Mouse (Mus musculus): Measurements from ENCODE around the gene Tmem53. TPM values are rescaled to one million over a fixed set of nuclear protein-coding genes. Genes with fewer than 3 reads are reported as not detected.

The Tmem53 gene
- total RNA-seq, 2 experiments from 2014 or later: 24.8 to 35.7 TPM

DNA sequence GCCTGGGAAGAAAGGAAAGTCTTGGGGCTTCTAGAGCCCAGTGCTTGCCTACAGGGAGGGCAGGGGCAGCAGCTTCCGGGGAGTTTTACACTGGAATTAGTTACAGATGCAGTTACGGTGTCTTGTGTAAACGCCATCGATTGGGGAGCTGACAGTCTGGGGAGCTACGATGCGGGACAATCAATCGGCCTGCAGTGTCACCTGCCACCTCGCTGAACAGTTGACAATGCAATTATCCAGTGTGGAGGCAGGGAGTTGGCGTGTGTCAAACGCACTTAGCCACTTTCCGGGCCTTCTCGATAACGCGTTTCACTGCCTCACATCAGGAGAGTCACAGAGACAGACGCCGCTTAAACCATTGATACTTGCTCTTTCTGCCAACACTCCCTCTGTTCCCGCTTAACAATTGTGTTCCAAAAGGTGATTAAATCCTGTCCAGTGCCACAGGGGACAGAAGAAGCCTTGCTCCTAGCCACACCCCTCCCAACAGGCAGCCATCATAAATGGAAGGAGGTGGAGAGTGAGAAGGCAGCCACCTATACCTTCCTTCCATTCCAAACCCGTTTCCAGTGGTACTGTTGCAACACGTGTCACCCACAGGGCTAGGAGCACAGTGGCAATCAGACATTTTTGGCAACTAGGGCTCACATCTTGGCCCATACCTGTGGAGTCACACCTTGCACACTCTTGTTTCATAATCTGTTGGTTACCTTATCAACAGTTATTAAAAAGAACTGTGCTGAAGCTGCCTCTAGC lies 29.5 kb downstream of the Tmem53 start:
- DNase-seq: no peak

DNA sequence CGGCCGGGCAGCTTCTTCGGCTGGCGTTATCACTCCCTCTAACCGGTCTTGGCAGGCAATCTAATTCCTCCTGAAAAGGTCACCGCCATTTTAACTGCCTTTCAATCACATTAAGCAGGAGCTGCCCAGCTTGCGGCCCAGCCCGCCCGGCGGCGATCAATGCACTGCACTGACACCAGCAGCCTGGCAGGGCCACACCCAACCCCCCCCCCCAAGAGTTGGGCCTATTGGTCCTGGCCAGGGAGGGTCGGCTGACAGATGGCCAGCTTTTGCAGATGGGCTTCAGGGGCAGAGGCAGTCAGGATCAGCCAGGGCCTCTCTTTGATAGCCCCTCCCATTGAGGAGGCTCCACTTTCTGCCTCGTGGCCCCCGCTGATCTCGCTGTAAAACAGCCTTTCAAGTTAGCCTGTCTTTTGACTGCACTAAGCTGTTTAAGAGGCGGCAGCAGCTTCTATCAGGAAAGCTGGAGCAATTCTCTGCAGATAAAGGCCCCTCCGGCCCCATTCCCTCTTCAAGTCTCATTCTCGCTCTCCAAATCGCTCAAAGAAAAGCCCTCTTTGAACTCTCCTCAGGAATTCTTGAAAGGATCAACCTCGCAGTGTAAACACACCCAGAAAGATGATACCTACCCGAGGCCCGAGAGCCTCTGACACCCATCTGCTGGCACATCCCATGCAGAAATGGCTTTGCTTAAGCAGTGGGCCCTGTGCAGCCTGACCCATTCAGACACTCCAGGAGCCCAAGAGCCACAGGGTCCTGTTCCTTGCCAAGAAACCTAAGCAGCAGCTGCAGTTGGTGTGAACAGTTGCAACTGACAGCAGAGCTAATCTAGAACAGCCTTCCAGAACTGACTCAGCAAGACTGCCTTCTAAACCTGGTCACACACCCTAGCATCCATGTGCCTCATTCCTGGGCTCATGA lies 31.8 kb downstream of the Tmem53 start:
- DNase-seq: no peak

DNA sequence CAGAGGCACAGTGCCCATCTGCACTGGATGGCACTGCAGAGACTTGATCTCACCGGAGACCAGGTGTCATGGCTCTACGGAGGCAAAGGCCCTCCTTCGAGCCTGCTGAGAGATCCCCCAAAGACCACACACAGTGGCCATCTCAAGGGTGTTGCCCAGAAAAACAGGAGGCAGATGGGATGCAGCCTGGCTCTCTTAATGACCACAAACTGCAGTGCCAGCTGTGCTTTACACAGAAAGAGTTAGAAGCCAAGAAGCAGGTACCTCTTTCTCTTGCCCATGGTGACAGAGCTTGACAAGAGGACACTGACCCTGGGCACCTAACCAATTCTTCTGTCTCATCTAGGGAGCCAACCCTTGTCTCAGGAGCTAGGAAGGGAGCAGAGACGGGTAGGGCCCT lies 32.6 kb downstream of the Tmem53 start:
- no peak for DNase-seq

DNA sequence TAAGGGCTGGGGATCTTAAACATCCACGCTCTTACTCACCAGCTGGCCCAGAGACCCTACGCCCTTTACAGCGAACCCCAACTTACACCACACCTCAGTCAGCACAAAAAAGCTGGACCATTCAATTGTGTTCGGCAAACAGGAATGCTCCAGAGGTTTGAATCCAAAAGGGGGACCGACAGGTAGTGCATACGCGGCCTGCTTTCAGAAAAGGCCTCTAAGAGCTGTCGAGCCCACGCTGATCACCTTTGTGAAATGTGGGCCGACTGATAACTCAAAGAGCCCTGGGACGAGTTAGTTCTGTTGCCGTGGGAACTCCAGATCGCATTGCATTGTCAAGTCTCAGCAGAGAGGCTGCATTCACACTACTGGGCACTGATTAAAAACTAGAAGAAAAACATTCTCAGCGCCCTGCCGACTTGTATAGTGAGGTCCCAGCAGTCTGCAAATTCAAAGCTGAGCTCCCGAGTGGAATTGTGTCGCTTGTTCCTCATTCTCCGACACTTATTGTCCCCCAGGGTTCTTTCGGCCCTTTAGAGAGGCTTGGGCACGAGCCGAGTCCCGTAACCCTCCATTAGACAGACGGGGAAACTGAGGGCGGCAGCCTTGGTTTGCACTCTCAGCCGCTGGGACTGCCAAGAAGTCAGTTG lies 36.7 kb downstream of the Tmem53 start:
- no peak for DNase-seq

DNA sequence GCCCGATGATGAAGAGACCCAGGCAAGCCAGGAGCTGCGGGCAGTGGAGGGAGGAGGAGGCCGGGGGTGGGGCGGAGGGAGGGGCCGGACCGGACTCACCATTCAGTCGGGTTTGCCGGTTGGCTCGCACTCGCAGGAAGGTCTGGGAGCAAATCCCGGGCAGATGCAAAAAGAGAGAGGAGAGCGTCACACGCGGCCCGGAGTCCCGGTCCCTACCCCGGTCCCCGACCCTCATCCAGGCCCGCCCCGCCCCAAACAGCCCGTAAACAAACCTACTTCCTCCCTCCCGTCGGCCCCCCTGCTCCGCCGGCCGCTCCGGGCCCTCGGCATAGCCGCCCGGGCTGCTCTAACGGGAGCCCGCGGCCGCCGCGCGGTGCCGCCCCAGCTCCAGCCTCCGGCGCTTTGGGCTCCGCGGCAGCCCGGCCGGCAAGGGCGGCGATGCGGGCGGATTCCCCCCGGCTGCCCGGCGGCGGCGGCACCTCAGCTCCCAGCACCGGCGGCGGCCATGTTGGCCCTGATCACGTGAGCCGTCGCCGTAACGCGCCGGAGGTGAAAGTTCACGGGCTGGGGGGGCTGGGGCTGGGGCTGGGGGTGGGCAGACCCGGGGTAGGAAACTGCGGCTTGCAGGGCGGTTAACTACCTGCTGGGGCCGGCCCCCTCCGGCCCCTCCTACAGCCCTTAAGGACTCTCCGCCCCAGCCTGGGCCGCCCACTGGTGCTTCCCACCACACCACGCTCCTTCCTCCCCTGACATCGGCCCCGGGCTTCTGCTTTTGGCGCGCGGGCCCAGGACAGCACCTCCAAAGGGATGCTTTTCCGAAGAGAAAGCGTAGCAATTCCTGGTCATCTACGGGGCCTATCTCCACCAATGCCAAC lies 37.4 kb downstream of the Tmem53 start:
- DNase-seq: peak; percentile 86 to 87

DNA sequence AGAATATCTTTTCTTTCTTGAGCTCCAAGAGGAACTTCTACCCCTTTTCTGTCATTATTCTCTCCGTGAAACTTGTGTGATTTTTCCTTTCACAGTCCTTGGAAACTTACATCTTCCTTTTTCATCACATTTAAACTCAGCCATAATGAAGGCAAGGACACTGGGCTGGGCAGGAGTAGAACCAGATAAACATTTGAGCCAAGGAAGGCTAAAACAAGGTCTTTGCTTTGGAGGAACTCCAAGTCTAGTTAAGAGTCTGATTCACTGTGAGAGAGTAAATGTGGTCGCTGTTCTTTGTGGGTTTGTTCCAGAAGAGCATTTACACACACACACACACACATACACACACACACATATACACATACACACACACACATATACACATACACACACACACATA lies 39.9 kb downstream of the Tmem53 start:
- DNase-seq: no peak

DNA sequence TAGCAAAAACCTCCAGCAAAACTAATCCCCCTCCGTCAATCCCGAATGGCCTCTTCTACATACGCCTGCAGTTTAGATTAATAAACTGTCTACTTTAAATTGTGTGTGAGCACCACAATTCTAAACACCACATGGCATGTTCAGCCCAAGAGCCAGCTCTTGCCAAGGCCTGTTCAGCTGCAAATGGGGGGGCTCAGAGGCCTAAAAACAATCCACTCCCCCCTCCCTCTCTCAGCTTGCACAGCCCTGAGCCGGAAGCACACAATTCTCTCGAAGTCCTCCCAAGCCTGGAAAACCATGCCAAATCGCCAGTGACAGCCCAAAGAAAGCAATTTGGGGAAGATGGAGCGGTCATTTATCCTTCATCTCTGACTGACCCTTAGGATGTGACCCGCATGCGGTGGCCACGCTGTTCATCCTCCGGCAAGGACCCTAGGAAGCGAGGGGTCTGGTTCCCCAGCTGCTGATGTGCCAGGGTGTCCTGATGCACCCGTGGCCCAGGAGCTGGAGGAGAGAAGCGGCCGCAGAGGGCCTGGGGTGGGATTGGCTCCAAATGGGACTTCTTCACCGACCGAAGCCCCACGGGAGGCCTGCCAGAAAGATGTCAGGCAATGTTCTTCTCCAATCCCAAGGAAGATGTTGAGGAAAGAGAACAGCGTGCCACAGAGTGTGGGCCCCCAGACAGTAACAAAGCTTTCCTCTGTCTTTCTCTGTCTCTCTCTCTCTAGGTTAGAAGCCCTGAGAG lies 45.3 kb downstream of the Tmem53 start:
- DNase-seq: no peak

DNA sequence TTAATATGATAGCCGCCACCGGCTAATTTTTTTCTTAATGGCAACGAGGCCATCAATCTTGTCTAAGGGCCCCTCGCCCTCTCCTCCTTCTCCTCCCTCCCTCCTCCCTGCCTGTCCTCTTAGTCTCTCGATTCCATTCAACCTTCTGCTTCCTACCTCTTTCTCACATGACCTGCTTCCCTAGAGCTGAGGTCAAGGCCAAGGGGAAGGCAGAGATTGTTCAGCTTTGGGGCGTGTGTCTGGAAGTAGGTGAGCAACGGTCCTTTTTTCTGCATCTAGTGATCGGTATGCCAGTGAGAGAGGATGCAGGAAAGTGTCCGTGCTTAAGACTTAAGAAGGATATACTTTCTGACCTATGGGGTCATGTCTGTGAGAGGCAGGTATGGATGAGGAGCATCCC lies 46.1 kb downstream of the Tmem53 start:
- DNase-seq: no peak

DNA sequence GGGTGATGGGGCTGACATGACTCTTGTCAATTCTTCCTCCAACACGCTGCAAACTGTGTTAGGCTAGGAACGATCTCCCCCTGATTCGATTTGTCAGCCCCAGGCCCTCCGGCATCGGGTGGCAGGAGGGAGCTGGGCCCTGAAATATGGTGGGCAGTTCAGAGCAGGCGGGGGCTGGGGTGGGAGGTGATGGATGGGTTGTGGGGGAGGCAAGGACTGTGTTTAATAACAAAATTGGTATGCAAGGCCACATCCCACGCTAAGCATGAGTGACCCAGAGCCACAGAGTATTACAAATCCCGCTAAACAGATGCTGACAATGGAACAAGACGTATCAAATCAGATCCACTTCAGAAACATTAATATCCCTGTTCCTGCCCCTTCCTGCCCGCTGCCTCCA lies 48.2 kb downstream of the Tmem53 start:
- DNase-seq: no peak

DNA sequence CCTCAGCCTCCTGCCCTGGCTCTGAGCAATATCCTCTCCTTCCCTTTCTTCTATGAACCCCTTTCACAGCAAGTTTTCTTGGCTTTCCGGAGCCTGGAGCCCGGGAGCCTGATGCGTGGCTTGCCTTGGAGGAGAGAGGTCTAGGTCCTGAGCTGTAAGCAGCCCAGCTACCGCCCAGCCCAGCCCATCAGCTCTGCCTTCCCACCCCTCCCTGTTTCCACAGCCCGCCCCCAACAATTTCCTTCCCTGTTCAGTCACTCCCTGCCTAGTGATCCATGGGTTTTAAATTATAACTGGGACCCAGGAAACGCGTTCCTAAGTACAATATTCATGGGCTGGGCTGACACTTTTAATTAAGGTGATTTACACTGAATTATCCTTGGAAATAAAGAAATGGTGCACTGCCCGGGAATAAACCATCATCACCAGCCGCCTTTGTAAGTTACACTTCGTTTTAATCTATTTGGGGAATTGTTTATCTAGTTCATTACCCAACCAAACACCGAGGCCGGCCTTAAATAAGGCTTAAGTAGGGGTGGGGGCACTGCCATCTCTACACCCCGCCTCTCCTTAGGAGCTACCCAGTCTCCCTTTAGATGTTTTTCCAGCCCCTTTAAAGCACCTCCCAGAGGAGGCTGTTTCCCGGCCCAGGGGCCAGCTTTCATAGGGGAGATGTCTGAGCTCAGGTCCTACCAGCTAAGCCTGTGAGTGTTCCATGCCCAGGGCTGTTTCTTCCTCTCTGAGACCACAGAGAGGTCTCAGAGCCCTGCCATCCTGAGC lies 50.5 kb downstream of the Tmem53 start:
- no peak for DNase-seq

DNA sequence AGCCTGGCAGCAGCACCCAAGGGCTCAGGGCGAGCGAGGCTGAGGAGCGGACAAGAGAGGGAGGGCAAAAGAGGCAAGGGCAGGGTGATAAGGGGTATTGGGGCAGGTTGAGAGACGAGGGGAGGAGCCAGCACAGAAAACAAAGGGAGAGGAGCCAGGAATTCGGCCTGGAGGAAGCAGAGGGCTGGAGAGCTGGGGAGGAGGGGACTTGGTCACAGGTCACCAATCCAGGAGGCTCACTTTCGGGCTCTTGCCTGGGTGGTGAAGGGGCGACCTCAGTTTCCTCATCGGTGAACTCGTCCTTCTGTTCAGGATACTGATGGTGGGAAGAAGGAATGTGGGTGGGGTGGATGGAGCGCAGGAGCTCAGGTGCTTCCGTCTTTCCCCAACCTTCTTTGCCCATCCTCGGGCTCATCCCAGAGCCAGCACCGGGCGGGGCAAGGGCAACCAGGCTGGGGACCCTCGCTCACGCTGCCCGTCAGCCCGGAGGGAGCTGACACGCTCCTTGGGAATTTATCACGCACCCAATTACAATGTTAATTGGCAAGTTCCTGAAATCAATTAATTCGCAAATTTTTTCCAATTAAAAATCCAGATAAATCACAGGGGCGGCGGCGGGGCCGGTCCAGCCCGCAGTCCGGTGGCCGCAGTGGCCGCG lies 52.0 kb downstream of the Tmem53 start:
- no peak for DNase-seq

DNA sequence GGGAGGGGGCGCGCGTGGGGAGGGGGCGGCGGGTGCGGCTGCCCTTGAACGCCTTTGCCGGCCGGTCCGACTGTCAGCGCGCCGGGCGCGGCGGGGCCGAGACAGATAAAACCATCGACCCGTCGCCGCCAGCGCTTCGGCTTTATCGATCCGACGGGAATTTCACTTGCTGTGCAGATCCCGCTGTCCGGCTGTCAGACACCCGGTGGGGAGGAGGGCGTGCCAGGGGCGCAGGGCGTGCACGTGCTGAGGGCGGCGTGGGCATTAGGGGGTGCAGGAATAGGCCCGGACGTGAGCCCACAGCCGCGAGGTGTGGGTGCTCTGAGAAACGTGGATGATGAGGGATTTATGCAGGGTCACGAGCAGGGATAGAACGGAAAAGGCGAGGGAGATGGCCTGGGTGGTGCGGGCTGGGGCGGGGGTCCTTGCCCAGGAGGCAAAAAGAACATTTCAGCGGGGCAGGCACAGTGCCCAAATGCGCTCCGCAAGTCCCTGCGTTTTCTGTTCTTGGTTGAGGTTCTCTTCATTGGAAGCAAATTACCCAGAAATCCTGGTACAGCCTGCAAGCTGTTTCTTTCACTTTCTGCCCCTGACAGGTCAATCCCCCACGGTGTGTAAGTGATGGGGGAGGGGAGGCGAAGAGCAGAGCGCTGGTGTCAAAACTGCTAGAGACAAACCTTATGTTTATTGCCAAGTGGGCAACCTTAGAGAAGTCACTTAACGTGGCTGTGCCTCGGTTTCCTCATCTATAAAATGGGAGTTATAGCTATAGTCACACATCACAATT lies 52.7 kb downstream of the Tmem53 start:
- no peak for DNase-seq

DNA sequence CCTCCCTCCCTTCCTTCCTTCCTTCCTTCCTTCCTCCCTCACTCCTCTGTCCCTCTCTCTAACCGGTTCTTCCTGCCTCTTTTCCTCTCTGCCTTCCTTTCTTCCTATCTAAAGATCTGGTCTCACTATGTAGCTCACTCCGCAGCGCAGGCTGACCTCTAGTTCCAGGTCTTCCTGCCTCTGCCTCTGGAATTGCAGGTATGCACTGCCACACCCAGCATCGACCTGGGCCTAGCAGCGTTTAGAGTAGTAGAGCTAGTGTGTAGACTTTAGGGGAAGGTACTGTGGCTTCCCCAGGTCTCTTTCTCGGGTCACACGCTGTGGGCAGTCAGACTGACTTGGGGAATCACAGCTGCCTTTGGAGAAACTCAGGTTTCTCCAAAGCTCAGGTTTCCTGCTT lies 53.7 kb downstream of the Tmem53 start:
- no peak for DNase-seq

DNA sequence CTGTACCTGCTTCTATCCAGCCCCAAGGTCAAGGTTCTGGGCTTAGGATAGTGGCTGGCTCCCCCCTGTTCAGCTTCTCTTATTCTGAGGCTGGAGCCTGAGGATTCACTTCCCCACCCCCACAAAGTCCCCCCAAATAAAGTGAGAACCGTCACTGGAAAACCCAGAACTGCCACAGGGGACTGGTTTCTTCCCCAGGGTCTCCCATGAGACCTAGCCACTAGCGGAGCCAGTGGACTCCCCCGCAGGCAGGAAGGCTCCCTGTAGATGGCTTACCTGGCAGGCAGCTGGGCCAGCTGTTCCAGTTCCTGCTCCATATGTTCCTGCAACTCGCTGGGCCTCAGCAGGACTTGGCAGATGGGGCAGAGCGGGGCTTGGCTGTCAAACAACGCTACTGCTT lies 55.5 kb downstream of the Tmem53 start:
- DNase-seq: no peak

DNA sequence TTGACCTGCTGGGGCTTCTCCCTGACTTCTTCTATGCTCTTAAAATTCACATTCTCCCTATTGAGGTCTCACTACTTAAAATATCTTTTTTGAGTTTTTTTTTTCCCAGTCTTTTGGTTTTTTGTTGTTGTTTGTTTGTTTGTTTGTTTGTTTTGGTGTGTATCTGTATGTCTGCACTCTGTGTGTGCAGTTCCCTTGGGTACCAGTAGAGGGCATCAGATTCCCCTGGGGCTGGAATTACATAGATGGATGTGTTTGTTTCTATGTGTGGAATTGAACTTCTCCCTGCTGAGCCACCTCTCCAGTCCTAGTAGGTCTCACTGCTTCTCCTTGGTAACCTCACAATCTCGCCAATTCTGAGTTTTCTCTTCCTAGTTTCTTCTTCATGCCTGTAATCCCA lies 57.7 kb downstream of the Tmem53 start:
- DNase-seq: no peak

DNA sequence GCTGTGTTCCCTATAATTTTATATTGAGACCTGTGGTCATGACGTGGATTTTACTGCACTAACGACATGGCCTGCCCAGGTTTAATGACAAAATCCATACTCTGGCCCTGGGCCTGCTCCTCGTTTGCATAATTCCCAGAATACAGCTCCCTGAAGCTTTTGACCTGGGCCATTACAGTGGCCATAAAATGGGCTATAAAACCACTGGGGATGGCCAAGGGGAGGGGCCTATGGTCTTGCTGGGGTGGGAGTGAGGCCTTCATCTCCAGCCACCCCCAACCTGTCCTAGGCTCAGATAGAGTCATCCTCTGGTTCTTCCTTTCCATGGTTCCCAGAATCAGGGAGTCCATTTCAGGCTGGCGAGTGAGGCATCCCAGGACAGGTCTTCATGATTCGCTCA lies 60.1 kb downstream of the Tmem53 start:
- DNase-seq: no peak

DNA sequence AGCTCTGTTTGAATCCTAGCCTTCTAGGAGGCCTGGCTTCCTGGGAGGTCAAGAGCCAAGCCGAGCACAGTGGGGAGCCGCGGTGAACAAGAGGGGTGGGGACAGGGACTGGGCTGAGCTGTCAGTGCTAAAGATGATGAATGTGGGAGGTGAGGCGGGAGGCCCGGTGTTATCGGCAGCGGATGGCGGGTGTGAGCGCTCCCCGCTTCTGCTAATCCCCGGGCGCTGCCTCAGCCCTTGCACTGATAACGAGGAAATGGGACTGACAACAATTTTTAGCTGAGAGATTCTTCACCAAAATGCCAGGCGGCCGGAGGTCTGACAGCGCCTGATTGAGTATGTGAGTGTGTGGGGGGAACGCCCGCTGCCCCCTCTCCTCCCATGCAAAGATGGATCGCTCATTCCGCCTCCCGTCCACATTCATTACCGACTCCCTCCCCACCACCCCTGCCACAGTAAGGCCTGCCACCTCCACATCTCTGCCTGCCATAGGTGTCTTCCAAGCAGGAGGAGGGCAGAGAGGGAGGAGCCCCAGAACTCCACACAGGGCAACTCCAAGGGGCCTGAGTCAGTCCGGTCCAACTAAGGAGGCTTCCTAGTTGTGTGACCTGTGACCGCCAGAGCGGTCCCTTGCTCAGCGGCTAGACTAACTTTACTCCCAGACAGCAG lies 60.8 kb downstream of the Tmem53 start:
- no peak for DNase-seq

DNA sequence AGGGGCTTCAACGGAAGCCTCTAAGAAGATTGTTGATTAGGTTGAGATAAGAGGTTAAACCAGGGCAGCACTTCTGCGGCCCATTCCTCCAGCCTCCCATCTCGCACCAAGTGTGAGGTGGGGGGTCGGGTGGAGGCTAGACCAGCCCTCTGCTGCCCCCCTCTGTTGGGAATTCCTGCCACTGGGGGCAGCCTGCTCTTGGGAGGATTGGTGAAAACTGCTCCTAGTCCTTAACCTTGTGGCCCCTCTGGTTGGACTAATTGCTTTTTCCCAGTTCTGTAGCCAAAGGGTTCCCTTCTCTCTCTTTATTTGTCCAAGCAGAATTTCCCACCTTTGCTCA lies 61.3 kb downstream of the Tmem53 start:
- DNase-seq: peak in 1 of 2 experiments; percentile 29

All from heart, adult 18-20 months (tissue).